Mouse (Mus musculus) MEL (cell line): ENCODE data around the gene Smlr1. TPM values are rescaled to one million over a fixed set of nuclear protein-coding genes. Genes with fewer than 3 reads are reported as not detected.

ENCODE experiments used
- DNase-seq: peaks from one replicate; pipeline ENCODE4 v3.0.0; 2011; ENCODE audit warnings: low read depth, low spot score
- H3K27ac ChIP-seq: 2 replicates; pipeline ENCODE4 v1.5.1; 2012; ENCODE audit warnings: low read depth, mild to moderate bottlenecking, control low read depth, low read length, moderate library complexity; ENCODE audit not compliant: control insufficient read depth
- H3K27me3 ChIP-seq, 2 experiments: fragments of 150-350 bp in 1 of 2; sonication (generic) in 1 of 2; 2 replicates each; pipeline ENCODE4 v1.6.1; 2012; ENCODE audit warnings: low read length in 2 of 2, mild to moderate bottlenecking in 2 of 2, improper control_type of control experiment in 1 of 2, moderate library complexity in 1 of 2; ENCODE audit not compliant: insufficient read depth in 2 of 2, control insufficient read depth in 1 of 2
- H3K36me3 ChIP-seq, 2 experiments: 2 replicates each; pipeline ENCODE4 v1.6.1; 2012 to 2014; ENCODE audit warnings: low read length in 2 of 2, improper control_type of control experiment in 1 of 2, inconsistent platforms in 1 of 2, mild to moderate bottlenecking in 1 of 2; ENCODE audit not compliant: insufficient read depth in 2 of 2, control insufficient read depth in 1 of 2
- H3K4me1 ChIP-seq, 2 experiments: fragments of 150-350 bp in 1 of 2; sonication (generic) in 1 of 2; 2 replicates each; pipeline ENCODE4 v1.6.1; 2012; ENCODE audit warnings: low read length in 2 of 2, improper control_type of control experiment in 1 of 2, mild to moderate bottlenecking in 1 of 2; ENCODE audit not compliant: insufficient read depth in 2 of 2, control insufficient read depth in 1 of 2
- H3K4me3 ChIP-seq, 2 experiments: fragments of 150-350 bp in 1 of 2; sonication (generic) in 1 of 2; 2 replicates each; pipeline ENCODE4 v1.5.1; 2012; ENCODE audit warnings: low read depth in 2 of 2, low read length in 2 of 2, mild to moderate bottlenecking in 2 of 2, moderate library complexity in 2 of 2, control low read depth in 1 of 2, improper control_type of control experiment in 1 of 2; ENCODE audit not compliant: control insufficient read depth in 1 of 2, insufficient read depth in 1 of 2
- H3K79me2 ChIP-seq: 2 replicates; pipeline ENCODE4 v1.6.1; 2012; ENCODE audit warnings: mild to moderate bottlenecking, low read length, moderate library complexity; ENCODE audit not compliant: control insufficient read depth, poor library complexity, insufficient read depth
- H3K9ac ChIP-seq: 2 replicates; pipeline ENCODE4 v1.6.1; 2012; ENCODE audit warnings: low read depth, mild to moderate bottlenecking, control low read depth, low read length, moderate library complexity; ENCODE audit not compliant: control insufficient read depth, poor library complexity, severe bottlenecking
- H3K9me3 ChIP-seq: fragments of 150-350 bp; sonication (generic); replicated peaks from 2 replicates; pipeline ENCODE4 v1.6.1; 2012; ENCODE audit warnings: mild to moderate bottlenecking, low read length, improper control_type of control experiment, moderate library complexity; ENCODE audit not compliant: insufficient read depth
- CHD1 ChIP-seq: IDR thresholded peaks from 2 replicates; pipeline ENCODE4 v1.6.1; 2012; ENCODE audit warnings: low read depth, mild to moderate bottlenecking, inconsistent platforms, low read length, improper control_type of control experiment
- CHD2 ChIP-seq: IDR thresholded peaks from 2 replicates; pipeline ENCODE4 v1.6.1; 2011; ENCODE audit warnings: low read length, improper control_type of control experiment
- CTCF ChIP-seq, 3 experiments: IDR thresholded peaks in 2 of 3; conservative IDR thresholded peaks in 1 of 3; 2 replicates each; pipeline ENCODE4 v1.5.1; 2011 to 2012; ENCODE audit warnings: low read length in 3 of 3, low read depth in 2 of 3, mild to moderate bottlenecking in 2 of 3, improper control_type of control experiment in 1 of 3, inconsistent platforms in 1 of 3, mixed read lengths in 1 of 3, moderate library complexity in 1 of 3; ENCODE audit not compliant: control insufficient read depth in 1 of 3, insufficient read depth in 1 of 3, poor library complexity in 1 of 3, severe bottlenecking in 1 of 3
- KAT2A ChIP-seq: conservative IDR thresholded peaks from 2 replicates; pipeline ENCODE4 v1.6.1; 2012; ENCODE audit warnings: low read depth, low read length, improper control_type of control experiment, inconsistent platforms
- MAFK ChIP-seq: IDR thresholded peaks from 2 replicates; pipeline ENCODE4 v1.6.1; 2011; ENCODE audit warnings: low read depth, mild to moderate bottlenecking, low read length, improper control_type of control experiment, borderline replicate concordance
- MAX ChIP-seq: IDR thresholded peaks from 2 replicates; pipeline ENCODE4 v1.6.1; 2011; ENCODE audit warnings: low read length, improper control_type of control experiment
- MAZ ChIP-seq: IDR thresholded peaks from 2 replicates; pipeline ENCODE4 v1.6.1; 2012; ENCODE audit warnings: low read depth, mild to moderate bottlenecking, inconsistent platforms, low read length, improper control_type of control experiment
- MEF2A ChIP-seq: IDR thresholded peaks from 2 replicates; pipeline ENCODE4 v1.6.1; 2014; ENCODE audit warnings: low read depth, mild to moderate bottlenecking, inconsistent platforms, low read length, improper control_type of control experiment; ENCODE audit not compliant: poor library complexity, insufficient replicate concordance, severe bottlenecking; ENCODE audit errors: extremely low read depth
- MXI1 ChIP-seq: IDR thresholded peaks from 2 replicates; pipeline ENCODE4 v1.6.1; 2011; ENCODE audit warnings: mild to moderate bottlenecking, low read depth, low read length, improper control_type of control experiment
- MYB ChIP-seq: IDR thresholded peaks from 2 replicates; pipeline ENCODE4 v1.6.1; 2011; ENCODE audit warnings: mild to moderate bottlenecking, low read depth, low read length, improper control_type of control experiment
- RCOR1 ChIP-seq: IDR thresholded peaks from 2 replicates; pipeline ENCODE4 v1.6.1; 2012; ENCODE audit warnings: low read depth, mild to moderate bottlenecking, inconsistent platforms, low read length, improper control_type of control experiment
- SMC3 ChIP-seq: IDR thresholded peaks from 2 replicates; pipeline ENCODE4 v1.6.1; 2011; ENCODE audit warnings: low read depth, low read length, improper control_type of control experiment
- TAL1 ChIP-seq: IDR thresholded peaks from 2 replicates; pipeline ENCODE4 v1.6.1; 2012; ENCODE audit warnings: mild to moderate bottlenecking, inconsistent platforms, low read length, moderate library complexity, mixed read lengths
- ZKSCAN1 ChIP-seq: IDR thresholded peaks from 2 replicates; pipeline ENCODE4 v1.6.1; 2012; ENCODE audit warnings: low read depth, mild to moderate bottlenecking, inconsistent platforms, low read length, improper control_type of control experiment, moderate library complexity
- ZNF384 ChIP-seq: IDR thresholded peaks from 2 replicates; pipeline ENCODE4 v1.6.1; 2012; ENCODE audit warnings: low read depth, mild to moderate bottlenecking, inconsistent platforms, low read length, improper control_type of control experiment
- polyA plus RNA-seq, 2 experiments: library from polyadenylated mRNA; stranded (reverse) in 1 of 2; unstranded in 1 of 2; fragments of >175 nt in 1 of 2; fragments of >200 nt in 1 of 2; gene quantifications; 2 replicates each; pipeline versions ENCODE4 v1.2.1 to v1.2.4; 2012; ENCODE audit warnings: low replicate concordance in 2 of 2, low read depth in 1 of 2; ENCODE audit not compliant: insufficient read length in 2 of 2, insufficient read depth in 1 of 2, missing spikeins in 1 of 2
- total RNA-seq: library from RNA; depleted of rRNA; stranded (reverse); fragments of 300-350 nt; gene quantifications from 2 replicates; pipeline ENCODE4 v1.2.3, GENCODE M21; 2012; rRNA removed

Smlr1 gene
- total RNA-seq (not detected in 2 replicates), polyA plus RNA-seq (not detected)

DNA sequence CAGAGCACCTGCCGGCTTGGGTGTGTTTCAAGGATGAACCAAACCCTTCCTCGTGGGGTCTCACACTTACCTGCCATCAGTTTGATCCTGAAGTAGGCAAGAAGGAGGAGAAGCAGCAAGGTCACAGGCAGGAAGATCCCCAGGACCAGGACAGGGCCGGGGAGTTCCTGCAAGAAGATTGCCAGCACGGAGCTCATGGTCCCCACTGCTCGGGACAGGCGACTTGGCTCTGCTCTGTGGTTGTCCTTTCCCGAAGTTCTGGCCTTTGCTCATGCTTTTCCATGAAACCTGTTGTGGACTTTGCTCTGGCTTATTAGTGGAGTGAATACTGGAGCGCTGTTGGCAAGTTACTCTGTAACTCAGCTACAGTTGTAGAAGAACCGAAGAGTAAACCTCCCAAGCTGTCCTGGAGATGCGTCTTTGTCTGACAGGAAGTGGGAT is at the start of gene Smlr1:
Gene Smlr1, minus strand, starts transcription at position 377 of the 441 bp plus-strand sequence.
- no peaks in the 10 kb centered on the region for H3K9me3 ChIP-seq
- no peak for DNase-seq
- peaks cover 0 to 2% of the 10 kb centered on the region in 2 experiments; a peak in 2 of 4 replicates for H3K4me1 ChIP-seq
- no peak within 1 kb of the TSS for H3K9ac ChIP-seq
- H3K27ac ChIP-seq, result no peak within 1 kb of the TSS
- H3K79me2 ChIP-seq, result no peaks in the 10 kb centered on the region
- H3K27me3 ChIP-seq, result no peaks in the 10 kb centered on the region; a peak in 1 of 4 replicates
- H3K36me3 ChIP-seq, result 0 out of 4 replicates have a peak, but pooled peaks cover 0 to 2% of the 10 kb centered on the region in 2 experiments
- TF ChIP-seq CHD1, result no peak
- H3K4me3 ChIP-seq, result no peak within 1 kb of the TSS

DNA sequence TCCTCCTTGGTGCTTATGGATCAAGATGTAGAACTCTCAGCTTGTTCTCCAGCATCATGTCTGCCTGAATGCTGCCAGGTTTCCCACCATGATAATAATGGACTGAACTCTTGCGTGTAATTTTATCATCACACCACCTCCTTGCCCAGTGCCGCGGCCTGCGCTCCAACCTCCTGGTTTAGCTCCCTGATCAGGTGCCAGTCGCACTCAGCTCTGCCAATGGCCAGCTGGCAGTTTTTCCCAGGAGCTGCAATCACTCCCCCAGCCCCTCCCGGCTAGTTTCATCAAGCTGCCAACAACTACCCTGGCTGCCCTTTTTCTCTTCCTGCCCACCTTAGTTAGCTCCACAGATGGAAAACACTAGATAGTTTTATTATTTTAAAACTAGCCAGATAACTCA is 48.8 kb upstream of the Smlr1 start:
- no peaks in the 10 kb centered on the region for H3K9me3 ChIP-seq
- DNase-seq, result no peak
- H3K4me3 ChIP-seq, result no peak overlapping the region
- no peaks in the 10 kb centered on the region for H3K4me1 ChIP-seq
- no peak overlapping the region for H3K9ac ChIP-seq
- H3K27ac ChIP-seq, result no peak overlapping the region
- H3K36me3 ChIP-seq, result no peaks in the 10 kb centered on the region
- no peaks in the 10 kb centered on the region; a peak in 1 of 4 replicates for H3K27me3 ChIP-seq
- H3K79me2 ChIP-seq, result no peaks in the 10 kb centered on the region
- TF ChIP-seq SMC3 (no peak), ZNF384 (no peak), MAZ (no peak), CHD1 (no peak), MXI1 (no peak), KAT2A (no peak), MYB (no peak), ZKSCAN1 (no peak), TAL1 (no peak), MAFK (no peak), MEF2A (no peak), CHD2 (no peak)
- TF ChIP-seq, all 39 proteins: peak for 0

DNA sequence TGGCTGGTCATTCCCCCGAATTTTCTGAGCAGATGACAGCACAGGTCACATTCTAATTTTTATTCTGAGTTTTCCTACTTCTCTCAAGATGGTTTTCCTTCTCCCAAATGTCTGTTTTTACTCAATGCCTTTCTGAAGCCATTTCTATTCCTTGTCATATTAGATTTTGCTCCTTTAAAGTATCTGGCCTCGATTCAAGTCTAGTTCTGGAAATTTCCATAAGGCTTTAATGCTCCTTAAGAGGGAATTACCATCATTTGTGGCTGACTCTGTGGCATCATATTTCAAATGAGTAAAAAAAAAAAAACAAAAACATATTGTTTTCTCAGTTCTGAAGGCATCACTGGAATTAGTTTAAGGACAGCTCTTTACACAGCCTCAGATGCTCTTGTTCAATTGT is 44.0 kb upstream of the Smlr1 start:
- no peak overlapping the region for H3K27ac ChIP-seq
- no peak overlapping the region for H3K4me3 ChIP-seq
- H3K79me2 ChIP-seq, result no peaks in the 10 kb centered on the region
- no peaks in the 10 kb centered on the region for H3K4me1 ChIP-seq
- H3K9me3 ChIP-seq, result no peaks in the 10 kb centered on the region
- H3K36me3 ChIP-seq, result no peaks in the 10 kb centered on the region
- no peak overlapping the region for H3K9ac ChIP-seq
- TF ChIP-seq ZKSCAN1 (no peak), MXI1 (no peak), MAX (no peak), CTCF (IDR thresholded peaks at IDR 0.05 in 2 of 3, conservative IDR thresholded peaks at IDR 0.05 in 1 of 3; ENCODE audit: control insufficient read depth in 1 of 3, insufficient read depth in 1 of 3, low read depth in 2 of 3, low read length in 3 of 3, poor library complexity in 1 of 3, severe bottlenecking in 1 of 3) (no peak), RCOR1 (no peak)
- no peaks in the 10 kb centered on the region for H3K27me3 ChIP-seq
- DNase-seq, result no peak
